Mouse (Mus musculus) CD4-positive, CD25-positive, alpha-beta regulatory T cell, adult 2 months (primary cell): ENCODE data around the gene Lhx3.

Experiments
- DNase-seq: peaks from one replicate; pipeline ENCODE4 v3.0.0-alpha.2; 2012; ENCODE audit warnings: low read depth, low spot score

The Lhx3 gene

DNA sequence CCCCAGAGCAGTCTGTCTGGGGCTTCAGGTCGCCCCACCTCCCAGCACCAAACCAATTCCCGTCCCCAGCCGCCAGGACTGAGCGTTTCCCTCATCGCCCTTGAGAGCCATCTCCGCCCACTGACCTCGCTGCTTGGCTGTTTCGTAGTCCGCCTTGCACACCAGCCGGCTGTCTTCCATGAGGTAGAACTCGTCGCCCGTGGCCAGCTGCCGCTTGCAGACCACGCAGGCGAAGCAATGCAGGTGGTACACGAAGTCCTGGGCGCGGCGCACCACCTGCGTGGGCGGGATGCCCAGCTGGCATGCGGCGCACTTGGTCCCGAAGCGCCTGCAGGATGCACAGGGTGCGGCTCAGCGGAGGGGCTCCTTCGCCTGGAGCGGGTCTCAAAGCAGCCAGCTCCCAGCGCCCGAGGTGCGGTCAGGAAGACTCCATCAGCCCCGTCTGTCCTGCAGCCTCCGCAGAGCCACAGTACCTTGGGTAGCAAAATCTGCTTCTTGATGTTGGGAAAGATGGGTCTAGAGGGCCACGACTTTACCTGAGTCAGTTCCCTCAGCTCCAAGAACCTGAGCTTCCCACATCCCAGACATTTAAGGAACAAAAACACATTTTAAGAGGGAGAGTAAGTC is 5.1 kb downstream of the Lhx3 start:
- no peak for DNase-seq

DNA sequence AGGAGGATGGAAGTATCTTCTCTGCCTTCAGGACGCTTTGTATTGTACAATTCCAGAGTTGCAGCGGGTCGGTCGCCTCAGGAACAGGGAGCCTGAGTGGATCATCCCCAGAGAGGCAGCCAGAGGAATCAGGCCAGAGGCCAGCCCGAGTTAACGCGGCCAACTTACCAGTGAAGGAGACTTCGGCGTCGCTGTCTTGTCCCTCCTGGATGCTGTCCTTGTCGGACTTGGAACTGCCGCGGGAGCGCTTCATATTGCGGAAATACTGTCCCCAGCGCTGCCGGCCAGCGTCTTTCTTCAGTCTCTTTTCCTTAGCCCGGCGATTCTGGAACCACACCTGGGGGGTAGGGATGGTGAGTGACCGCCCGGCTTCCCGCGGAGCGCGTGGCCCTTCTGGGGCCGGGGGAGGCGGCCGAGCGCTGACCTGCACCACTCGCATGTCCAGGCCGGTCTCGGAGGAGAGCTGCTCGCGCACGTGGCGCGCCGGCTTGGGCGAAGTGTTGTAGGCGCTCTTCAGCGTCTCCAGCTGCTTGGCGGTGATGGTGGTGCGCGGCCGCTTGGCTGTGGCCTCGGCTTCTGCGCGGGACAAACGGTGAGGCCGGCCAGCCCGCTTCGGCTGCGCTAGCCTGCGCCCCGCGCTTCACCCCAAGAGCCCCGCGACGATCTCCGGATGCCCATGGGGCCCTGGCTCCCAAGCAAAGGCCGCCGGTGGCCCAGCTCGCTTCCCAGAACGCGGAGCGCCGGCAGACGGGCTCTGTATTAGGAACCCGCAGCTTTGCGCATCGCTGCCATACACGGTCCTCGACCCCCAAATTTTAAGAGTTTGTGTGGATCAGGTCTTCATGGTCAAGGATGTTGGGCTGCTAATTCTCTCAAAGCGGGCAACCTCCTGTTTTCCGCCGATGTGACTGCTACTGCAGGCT is 5.9 kb downstream of the Lhx3 start:
- no peak for DNase-seq

DNA sequence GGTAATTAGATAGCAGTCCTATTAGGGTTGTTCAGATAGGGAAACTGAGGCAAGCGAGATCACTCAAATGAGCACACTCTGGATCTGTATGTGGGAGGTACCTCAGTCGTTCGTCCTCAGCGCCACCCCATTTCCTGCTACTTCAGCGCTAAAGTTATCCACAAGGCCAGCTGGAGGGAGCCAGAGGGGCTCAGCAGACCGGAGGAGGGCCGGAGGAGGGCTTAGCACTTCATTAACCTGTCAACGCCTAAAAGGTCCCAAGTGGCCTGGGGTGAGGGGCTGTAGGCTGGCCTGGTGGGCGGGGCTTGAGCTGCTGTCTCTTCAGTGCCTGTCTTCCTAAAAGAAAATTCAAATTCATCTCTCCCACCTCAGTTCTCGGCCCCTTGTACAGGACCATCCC is 9.6 kb downstream of the Lhx3 start:
- DNase-seq = no peak

DNA sequence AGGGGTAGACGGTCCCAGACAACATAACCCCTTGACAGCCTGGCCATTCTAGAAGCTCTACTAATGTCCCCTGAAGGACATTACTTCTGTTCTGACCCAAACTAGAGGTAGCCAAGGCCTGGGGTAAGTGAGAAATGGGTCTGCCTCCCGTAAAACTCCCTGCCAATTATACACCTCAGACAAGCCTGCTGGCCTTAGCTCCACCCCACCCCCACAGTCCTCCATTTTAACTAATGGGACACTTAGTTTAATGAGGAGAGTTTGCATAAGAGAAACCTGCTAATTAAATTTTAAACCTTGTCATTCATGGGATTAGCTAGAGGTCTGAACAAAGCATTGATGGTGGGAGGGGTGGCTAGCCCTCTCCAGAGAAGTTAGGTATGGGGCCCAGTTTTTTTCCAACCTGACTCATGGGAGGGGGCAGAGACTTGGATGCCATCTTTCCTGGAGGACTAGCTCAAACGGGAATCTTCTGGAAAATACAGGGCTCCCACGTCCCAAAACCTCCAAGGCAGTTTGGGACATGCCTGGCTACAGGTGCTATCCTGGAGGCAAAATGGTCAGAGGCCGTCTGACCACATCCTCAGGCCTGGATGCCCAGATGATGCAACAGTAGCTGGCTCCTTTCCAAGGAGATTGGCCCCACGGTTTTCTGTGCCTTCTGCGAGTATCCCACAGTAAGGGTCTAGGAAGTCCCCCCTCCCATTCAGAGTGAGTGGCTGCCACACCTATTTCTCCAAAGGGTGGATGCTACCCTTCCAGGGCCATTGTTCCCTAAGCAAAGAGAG is 13.3 kb downstream of the Lhx3 start:
- no peak for DNase-seq

DNA sequence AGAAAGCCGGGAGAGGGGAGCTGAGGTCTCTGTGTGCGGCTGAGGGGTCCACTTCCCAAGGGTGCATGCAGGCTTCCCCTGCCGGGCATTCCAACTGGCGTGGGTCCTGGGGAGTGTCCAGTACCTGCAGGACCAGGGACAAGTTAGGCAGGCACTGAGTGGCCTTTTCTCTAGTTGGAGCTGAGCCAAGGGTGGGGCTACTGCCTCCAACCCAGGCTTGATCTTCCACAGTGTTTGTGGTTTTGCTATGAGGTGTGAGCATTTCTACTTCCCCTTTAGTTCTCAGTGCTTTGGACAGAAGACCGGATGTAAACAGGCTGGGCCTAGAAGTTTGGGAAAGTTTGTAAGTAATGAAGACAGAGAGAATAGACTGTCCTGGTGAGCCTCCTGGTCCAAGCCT is 19.6 kb downstream of the Lhx3 start:
- DNase-seq = no peak

DNA sequence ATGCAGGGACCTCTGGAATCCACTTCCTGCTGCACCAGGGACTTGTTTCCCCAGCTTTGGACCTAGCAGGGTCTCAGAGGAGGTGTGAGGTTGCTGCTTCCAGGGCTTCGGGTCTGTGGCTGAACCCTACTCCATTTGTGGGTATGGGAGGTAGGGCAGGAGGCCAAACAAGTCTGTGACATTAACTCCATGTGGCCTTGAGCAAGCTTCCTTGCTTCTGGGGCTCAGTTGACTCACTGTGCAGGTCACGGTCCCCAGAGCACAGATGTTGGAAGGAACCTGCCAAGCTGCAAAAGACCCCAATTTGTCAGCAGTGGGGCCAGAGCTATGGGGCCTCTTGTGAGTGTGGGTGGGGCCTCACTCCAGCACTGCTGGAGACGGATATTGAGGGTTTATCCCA is 23.7 kb downstream of the Lhx3 start:
- DNase-seq = no peak

DNA sequence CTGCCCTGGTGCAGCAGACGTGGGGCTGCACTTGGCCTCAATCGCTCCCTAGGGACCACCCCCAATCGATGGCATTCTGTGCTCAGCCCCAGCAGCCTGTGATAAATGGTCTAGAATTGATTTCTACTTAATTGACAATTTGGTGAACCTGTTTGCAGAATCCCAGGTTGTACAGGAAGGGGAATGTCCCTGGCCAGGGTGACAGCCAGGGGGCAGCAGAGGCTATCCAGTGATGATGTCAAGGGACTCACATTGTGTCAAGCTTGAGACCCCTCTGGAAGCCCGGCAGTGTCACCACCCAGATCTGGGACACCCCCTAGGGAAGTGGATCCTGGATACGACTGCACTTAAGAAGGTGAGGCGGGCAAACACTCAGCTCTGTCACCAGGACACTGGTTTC is 25.4 kb downstream of the Lhx3 start:
- peak; percentile 39 for DNase-seq

DNA sequence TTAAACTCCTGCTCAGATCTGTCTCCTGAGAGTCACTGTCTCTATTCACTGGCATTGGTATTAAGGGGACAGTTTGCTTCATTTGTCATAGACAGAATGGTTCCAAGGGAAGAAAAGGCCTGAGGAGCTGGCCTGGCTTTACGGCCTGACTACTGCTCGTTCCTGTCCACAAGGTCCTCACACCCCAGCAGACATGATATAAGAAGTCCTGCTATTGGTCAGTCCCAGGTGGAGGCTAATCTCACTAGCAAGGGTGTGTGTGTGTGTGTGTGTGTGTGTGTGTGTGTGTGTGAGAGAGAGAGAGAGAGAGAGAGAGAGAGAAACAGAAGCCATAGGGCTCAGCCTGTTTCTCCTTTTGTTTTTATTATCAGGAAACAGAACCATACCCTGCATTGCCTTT is 30.9 kb downstream of the Lhx3 start:
- DNase-seq = no peak

DNA sequence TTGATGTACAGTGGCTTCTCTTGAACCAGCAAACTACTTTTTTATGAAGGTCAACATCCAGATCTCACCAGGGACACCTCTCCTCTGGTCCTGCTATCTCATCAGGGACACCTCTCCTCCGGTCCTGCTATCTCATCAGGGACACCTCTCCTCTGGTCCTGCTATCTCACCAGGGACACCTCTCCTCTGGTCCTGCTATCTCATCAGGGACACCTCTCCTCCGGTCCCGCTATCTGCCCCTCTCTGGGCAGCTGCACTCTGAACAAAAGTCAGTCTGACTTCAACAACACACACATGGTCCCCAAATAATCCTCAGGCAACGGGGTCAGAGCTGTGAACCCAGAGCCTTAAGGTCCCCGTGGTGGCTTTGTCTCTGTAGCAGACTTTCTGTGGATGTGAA is 31.4 kb downstream of the Lhx3 start:
- DNase-seq = no peak

DNA sequence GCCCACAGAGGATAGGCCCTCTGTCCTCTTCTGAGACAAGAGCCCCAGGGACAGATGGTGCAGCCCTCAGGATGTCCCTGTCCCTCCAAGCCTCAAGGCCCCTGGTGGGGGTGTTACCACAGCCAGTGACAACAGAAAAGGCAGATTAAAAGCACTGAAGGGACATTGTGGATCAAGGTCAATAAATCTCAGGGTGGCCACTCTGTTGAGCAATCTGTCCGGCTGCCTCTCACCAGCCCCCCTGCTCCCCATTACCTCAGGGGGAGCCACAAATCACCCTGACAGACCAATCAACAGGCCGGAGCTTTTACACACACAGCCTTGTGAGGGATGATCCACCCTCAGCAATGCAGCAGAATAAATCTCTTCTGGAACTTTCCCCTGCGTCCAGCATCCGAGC is 32.9 kb downstream of the Lhx3 start:
- no peak for DNase-seq

DNA sequence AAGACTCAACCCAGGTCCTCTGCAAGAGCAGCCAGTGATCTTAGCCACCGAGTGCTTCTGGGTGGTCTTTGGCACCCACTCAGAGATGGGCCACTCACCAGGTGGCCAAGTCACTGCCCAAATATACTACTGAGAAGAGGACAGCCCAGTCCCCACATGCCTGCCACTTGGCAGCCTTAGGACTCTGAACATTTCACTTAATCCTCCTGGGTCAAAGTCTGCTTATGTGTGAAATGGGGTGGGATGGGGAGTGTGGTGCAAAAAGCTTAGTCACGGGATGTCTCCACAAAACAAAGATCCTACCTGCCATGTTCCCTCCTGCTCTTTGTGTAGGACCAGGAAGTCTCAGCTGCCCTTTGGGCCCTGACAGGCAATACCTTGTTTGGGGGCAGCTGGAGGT is 35.9 kb downstream of the Lhx3 start:
- no peak for DNase-seq

DNA sequence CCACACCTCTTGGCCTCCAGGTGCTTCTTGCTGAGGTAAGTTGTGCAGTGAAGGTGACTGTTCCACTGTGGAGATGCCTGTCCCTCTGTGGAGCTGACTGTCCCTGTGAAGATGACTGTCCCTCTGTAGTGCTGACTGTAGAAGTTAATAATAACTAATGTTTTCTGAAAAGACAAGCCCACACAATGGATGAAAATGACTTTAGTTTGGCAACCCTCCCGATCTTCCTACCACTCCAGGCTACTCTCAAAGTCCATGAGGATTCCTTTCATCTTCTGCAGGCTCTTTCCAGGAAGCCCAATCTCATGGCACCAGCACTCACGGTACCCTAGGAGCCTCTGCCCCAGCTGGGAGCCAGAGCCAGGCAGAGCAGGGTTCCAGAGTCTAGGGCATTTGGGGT is 37.7 kb downstream of the Lhx3 start:
- DNase-seq = no peak

DNA sequence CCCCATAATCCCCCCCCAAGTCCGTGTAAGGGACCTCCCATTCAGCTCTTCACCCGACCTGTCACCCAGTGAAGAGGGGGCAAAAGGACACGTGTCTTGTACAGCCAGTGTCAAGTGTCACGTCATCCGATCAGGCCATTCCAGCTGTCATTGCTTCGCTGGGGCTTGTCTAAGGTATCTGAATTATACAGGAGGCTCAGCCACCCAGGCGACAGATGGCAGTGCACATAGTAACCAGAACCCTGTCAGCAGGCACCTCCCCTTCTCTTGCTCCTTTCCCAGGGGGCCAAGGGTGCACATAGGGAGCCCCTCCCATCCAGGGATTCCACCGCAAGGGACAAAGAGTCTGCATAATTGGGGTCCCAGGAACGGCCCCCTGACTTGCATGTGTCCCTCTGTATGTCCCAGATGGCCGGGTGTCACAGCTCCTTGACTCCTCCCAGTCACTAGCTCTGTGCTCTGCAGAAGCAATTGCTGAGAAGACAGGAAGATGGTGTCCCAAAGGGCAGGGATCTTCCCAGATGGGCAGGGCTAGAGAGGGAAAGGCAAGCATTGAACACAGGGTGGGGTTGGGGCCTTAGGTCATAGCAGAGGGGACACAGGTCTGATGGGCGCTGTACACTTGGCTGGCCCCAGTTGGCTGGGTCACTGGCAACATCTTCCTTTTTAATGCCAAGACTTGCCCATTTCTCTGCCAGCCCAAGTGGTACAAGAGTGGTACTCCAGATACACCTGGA is 39.1 kb downstream of the Lhx3 start:
- no peak for DNase-seq

DNA sequence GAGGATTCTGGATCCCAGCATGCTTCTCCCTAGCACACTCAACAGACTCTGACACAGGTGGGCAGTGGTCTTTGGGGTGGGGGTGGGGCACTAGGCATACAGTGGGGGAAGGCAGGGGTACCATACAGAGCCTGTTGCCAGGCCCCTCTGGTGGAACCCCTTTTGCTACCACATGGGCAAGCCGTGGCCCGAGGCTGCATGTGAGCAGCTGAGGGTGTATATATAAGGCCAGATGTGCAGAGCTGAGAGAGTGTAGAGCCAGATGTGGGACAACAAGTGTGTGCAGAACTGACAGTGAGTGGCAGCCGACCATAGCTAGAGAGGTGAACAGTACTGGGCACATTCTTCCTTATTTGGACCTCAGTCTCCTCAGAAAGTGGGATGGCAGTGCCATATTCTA is 41.2 kb downstream of the Lhx3 start:
- no peak for DNase-seq

DNA sequence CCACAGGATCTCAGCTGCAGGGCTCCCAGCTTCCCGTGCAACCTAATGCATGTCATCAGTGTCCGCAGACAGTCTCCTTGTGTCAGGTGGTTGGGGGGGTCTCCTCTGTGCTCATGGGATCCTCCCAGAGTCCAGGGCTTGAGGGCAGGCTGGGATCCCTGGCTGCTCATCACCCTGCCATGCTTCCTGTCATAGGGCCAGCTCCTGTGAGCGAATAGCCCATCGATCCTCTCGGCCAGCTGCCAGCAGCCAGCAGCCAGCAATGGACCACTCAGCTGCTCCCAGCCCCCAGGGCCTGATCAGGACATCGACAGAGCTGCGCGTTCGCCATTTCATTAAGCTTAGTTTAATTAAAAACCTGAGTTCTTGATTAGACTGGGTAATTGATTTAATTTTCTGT is 50.0 kb downstream of the Lhx3 start:
- DNase-seq = no peak

DNA sequence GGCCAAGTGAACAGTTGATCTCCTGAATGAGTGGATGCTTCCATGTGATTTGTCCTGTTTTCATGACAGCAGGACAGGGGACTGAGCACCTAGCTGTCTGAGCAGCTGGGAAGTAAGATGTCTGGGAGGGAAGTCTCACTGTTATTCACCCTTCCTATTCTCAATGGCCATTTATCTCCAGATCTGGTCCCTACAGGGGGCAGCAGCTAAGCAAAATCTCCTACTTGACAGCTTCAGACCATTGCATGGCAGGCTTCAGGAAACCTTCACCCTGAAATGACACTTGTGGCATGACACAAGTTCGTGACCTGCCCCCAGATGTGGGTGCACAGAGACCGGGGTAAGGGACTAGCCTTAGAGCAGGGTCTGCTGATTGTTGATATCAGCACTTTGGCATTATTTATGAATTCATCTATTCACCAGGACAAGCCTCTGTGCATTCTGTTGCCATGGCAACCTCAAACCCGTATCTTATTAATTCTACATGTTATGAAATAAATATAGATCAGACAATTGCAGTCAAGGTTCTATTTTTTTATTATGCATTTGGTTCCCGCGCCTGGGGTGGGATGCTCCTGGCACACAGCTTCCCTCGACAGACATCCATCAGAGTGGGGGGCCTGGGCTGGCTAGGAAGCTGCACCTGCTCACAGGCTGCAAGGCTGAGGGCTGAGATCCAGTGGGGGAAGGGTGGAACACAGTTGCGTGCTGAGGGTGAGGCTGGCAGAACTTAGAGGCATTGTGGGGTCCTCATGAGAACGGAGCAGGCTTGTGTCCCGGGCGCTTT is 51.7 kb downstream of the Lhx3 start:
- no peak for DNase-seq

DNA sequence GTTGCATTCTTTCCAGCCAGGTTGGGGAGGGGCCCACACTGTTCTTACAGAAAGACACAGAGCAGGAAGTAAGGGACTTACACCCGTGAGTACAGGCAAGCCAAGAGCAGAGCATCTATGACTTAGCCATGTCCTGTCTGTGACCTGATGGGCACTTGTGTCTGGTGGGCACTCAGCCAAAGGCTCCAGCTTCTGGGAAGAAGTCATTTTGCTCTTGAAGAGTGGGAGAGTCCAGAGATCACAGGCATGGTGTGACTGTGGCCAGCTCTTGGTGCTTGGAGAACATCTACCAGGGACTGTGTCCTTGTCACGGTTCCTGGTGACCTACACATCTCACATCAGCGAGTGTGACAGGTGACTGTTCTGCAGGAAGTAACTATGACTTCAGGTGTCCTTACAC is 52.4 kb downstream of the Lhx3 start:
- DNase-seq = no peak

DNA sequence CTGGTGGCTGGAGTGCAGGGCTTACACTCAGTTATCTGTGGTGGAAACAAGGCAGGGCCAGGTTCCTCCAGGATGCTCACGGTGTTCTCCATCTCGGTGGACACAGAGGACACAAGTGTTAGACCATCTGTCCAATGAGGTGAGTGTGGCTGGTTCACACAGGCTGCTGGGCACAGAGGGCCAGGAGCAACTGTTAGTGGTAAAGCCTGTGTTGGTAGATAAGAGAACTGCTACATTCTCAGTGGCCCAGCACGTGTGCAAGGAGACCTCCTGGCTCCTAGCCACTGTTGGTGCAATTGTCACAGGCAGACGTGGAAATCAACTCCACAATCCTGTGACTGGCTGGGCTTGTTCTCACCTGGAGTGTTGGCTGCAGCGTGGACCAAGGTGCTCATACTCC is 53.5 kb downstream of the Lhx3 start:
- DNase-seq = no peak

DNA sequence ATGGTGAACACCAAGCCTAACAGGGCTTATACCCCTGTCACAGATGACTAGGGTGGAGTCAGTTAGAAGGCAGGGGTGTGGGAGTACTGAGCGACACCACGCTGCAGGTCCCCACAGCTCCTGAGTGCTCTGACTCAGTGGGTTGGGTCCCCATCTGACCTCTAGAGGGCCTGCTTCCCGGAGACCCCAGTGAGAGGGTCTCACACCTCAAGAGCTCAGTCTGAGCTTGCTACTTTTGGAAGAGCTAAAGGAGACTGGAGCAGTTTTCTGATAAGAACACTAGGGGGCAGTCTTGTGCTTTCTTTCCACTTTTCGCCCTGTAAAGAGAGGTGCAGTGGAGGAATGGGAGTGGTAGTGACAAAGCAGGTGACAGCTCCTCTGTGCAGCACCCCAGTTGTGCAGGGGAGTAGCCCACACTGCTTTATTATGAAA is 54.2 kb downstream of the Lhx3 start:
- DNase-seq = peak; percentile 70

DNA sequence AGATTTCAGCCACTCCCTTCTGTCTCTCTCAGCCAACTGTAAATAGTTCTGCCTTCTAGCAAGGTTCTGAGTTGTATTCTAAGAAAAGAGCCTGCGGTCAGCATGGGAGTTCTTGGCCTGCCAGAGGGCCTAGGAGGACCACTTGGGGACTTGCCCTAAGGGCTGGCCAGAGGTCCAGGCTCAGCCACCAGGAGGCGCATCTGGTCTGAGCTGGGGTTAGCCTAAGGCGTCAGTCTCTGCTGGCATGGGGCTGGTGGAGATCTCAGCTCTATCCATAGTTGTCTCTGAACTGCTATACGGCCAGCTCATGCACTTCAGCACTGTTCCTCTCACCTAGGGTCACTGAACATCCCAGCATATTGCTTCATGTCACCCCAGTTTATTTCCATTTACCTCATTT is 54.8 kb downstream of the Lhx3 start:
- peak; percentile 50 for DNase-seq
